Mouse (Mus musculus) c-Kit-positive CD71-positive TER-119-negative erythroid progenitor cells, embryonic 14.5 days (primary cell): Measurements from ENCODE around the gene Emilin3.

Source experiments
- DNase-seq: peaks from one replicate; pipeline ENCODE4 v3.0.0-alpha.2; 2013; ENCODE audit warnings: low read depth

The Emilin3 gene

GRCm38 (mm10) chr2:160916714-160917113 lies 4.6 kb upstream of the Emilin3 start:
- DNase-seq: no peak

- DNase-seq: no peak
These were observed 3.9 kb upstream of the Emilin3 start for GRCm38 (mm10) chr2:160915821-160916610.

- DNase-seq: no peak
These were observed 2.5 kb upstream of the Emilin3 start for GRCm38 (mm10) chr2:160914656-160915055.

GRCm38 (mm10) chr2:160911558-160912201 lies 448 bp downstream of the Emilin3 start:
- no peak for DNase-seq

GRCm38 (mm10) chr2:160910633-160911032 lies 1.5 kb downstream of the Emilin3 start:
- DNase-seq: no peak

- DNase-seq: no peak
These were observed 3.5 kb downstream of the Emilin3 start for GRCm38 (mm10) chr2:160908607-160909006.

GRCm38 (mm10) chr2:160906101-160906500 lies 6.0 kb downstream of the Emilin3 start:
- no peak for DNase-seq

GRCm38 (mm10) chr2:160905301-160905700 lies 6.8 kb downstream of the Emilin3 start:
- DNase-seq: no peak

- no peak for DNase-seq
These were observed 10.3 kb downstream of the Emilin3 start for GRCm38 (mm10) chr2:160901656-160902412.

- no peak for DNase-seq
These were observed 20.4 kb downstream of the Emilin3 start for GRCm38 (mm10) chr2:160891697-160892096.

GRCm38 (mm10) chr2:160891045-160891444 lies 21.1 kb downstream of the Emilin3 start:
- no peak for DNase-seq

GRCm38 (mm10) chr2:160887859-160888258 lies 24.3 kb downstream of the Emilin3 start:
- DNase-seq: no peak

GRCm38 (mm10) chr2:160887284-160887683 lies 24.8 kb downstream of the Emilin3 start:
- DNase-seq: peak; percentile 67

GRCm38 (mm10) chr2:160886221-160886620 lies 25.9 kb downstream of the Emilin3 start:
- DNase-seq: no peak

GRCm38 (mm10) chr2:160884830-160885229 lies 27.3 kb downstream of the Emilin3 start:
- DNase-seq: no peak

- no peak for DNase-seq
These were observed 28.2 kb downstream of the Emilin3 start for GRCm38 (mm10) chr2:160883912-160884311.

GRCm38 (mm10) chr2:160882436-160882835 lies 29.7 kb downstream of the Emilin3 start:
- DNase-seq: no peak

- DNase-seq: no peak
These were observed 30.5 kb downstream of the Emilin3 start for GRCm38 (mm10) chr2:160881462-160882101.

GRCm38 (mm10) chr2:160880453-160881195 lies 31.5 kb downstream of the Emilin3 start, which contains the start of gene Lpin3:
Gene Lpin3 (plus strand): TSS chr2:160880670.
- DNase-seq: no peak

- DNase-seq: no peak
These were observed 36.0 kb downstream of the Emilin3 start for GRCm38 (mm10) chr2:160876115-160876514.

GRCm38 (mm10) chr2:160874231-160874877 lies 37.8 kb downstream of the Emilin3 start:
- no peak for DNase-seq
